Mouse (Mus musculus): ENCODE data around the gene Wdr5.
"Not testable (repeated sequence)": the region's sequence is repeated elsewhere in the genome, so short reads cannot be mapped to it uniquely, and the experiment has no call there.

Wdr5 gene

GRCm38 (mm10) chr2:27504113-27504885, 10.7 kb upstream of the Wdr5 start:
- DNase-seq (ENCODE audit: low spot score), result no peak

- no peak for DNase-seq (ENCODE audit: low spot score)
Observed at GRCm38 (mm10) chr2:27505539-27505938, 9.4 kb upstream of the Wdr5 start.

- DNase-seq (ENCODE audit: low spot score), result not testable (repeated sequence)
Observed at GRCm38 (mm10) chr2:27506658-27507057, 8.3 kb upstream of the Wdr5 start.

GRCm38 (mm10) chr2:27507562-27507961, 7.4 kb upstream of the Wdr5 start, which contains the start of gene Brd3:
Gene Brd3, minus strand, starts transcription at chr2:27507662.
- no peak for DNase-seq (ENCODE audit: low spot score)

- DNase-seq (ENCODE audit: low spot score), result no peak
Observed at GRCm38 (mm10) chr2:27510706-27511105, 4.3 kb upstream of the Wdr5 start.

- DNase-seq (ENCODE audit: low spot score), result no peak
Observed at GRCm38 (mm10) chr2:27512909-27513308, 2.0 kb upstream of the Wdr5 start.

- DNase-seq (ENCODE audit: low spot score), result no peak
Observed at GRCm38 (mm10) chr2:27513861-27514260, 1.1 kb upstream of the Wdr5 start.

GRCm38 (mm10) chr2:27515341-27516166, 597 bp downstream of the Wdr5 start:
- DNase-seq (ENCODE audit: low spot score), result no peak

- no peak for DNase-seq (ENCODE audit: low spot score)
Observed at GRCm38 (mm10) chr2:27516289-27516688, 1.3 kb downstream of the Wdr5 start.

GRCm38 (mm10) chr2:27518283-27518682, 3.3 kb downstream of the Wdr5 start:
- no peak for DNase-seq (ENCODE audit: low spot score)

- DNase-seq (ENCODE audit: low spot score), result not testable (repeated sequence)
Observed at GRCm38 (mm10) chr2:27538455-27539330, 23.7 kb downstream of the Wdr5 start.

GRCm38 (mm10) chr2:27539336-27539735, 24.4 kb downstream of the Wdr5 start:
- no peak for DNase-seq (ENCODE audit: low spot score)

GRCm38 (mm10) chr2:27539772-27540514, 25.0 kb downstream of the Wdr5 start:
- peak; percentile 92 for DNase-seq (ENCODE audit: low spot score)

GRCm38 (mm10) chr2:27540515-27540836, 25.5 kb downstream of the Wdr5 start:
- DNase-seq (ENCODE audit: low spot score), result no peak

GRCm38 (mm10) chr2:27541225-27541624, 26.3 kb downstream of the Wdr5 start:
- DNase-seq (ENCODE audit: low spot score), result no peak

- DNase-seq (ENCODE audit: low spot score), result no peak
Observed at GRCm38 (mm10) chr2:27544613-27545012, 29.7 kb downstream of the Wdr5 start.

- DNase-seq (ENCODE audit: low spot score), result not testable (repeated sequence)
Observed at GRCm38 (mm10) chr2:27545517-27545916, 30.6 kb downstream of the Wdr5 start.

- not testable (repeated sequence) for DNase-seq (ENCODE audit: low spot score)
Observed at GRCm38 (mm10) chr2:27546041-27546440, 31.1 kb downstream of the Wdr5 start.

GRCm38 (mm10) chr2:27547326-27547725, 32.4 kb downstream of the Wdr5 start:
- DNase-seq (ENCODE audit: low spot score), result no peak

GRCm38 (mm10) chr2:27547986-27548385, 33.0 kb downstream of the Wdr5 start:
- DNase-seq (ENCODE audit: low spot score), result no peak

- DNase-seq (ENCODE audit: low spot score), result no peak
Observed at GRCm38 (mm10) chr2:27548664-27549369, 33.9 kb downstream of the Wdr5 start.

All from T-cell, adult 2 months (primary cell).